Mouse (Mus musculus): ENCODE measurements at regions not wholly inside any gene's neighbourhood (a gene's known extent, or its start where the extent isn't known, plus 50 kb on each side); places are given as distances from the start of the nearest gene placed in this dataset.

Small RNA genes lying in the stretch of these regions (microRNA-seq; reads per million reads assigned to microRNA genes)
- gene Gm22234 = 0 reads per million in 2 experiments
- gene Gm25297 = 0 reads per million in 2 experiments
